Mouse (Mus musculus): ENCODE data around the gene Apba1. TPM values are rescaled to one million over a fixed set of nuclear protein-coding genes. Genes with fewer than 3 reads are reported as not detected.

Gene Apba1
- total RNA-seq, 1 experiment = 0.22 TPM

- no peaks in the 10 kb centered on the region for H3K9me3 ChIP-seq (ENCODE audit: control insufficient read depth, insufficient read depth, low read depth, low read length)
- no peak overlapping the region for H3K27ac ChIP-seq (ENCODE audit: insufficient read depth, low read depth, low read length, poor library complexity, severe bottlenecking)
- no peak overlapping the region for H3K9ac ChIP-seq (ENCODE audit: insufficient read depth, low read depth, low read length, poor library complexity, severe bottlenecking)
- peaks cover 0 to 5% of the 10 kb centered on the region in 2 experiments; a peak in 1 of 4 replicates for H3K4me1 ChIP-seq (ENCODE audit: control insufficient read depth in 2 of 2, insufficient read depth in 2 of 2, low read length in 2 of 2, poor library complexity in 1 of 2)
- DNase-seq (ENCODE audit: low read depth, low spot score) = no peak
- in situ Hi-C loops (cut with MboI; ENCODE audit: low sequenced_read_pairs in 2 of 2, unreplicated experiment in 2 of 2) = loop anchor here (25.0 kb wide), 1 partner anchor 377 kb away; no protein-coding TSS in a partner anchor
- no peak overlapping the region for H3K4me3 ChIP-seq (ENCODE audit: insufficient read depth in 1 of 2, low read depth in 1 of 2, low read length in 2 of 2, poor library complexity in 1 of 2, severe bottlenecking in 1 of 2)
- TF ChIP-seq CHD2 (IDR thresholded peaks at IDR 0.05; ENCODE audit: low read depth, low read length) (no peak), MAFK (IDR thresholded peaks at IDR 0.05; ENCODE audit: insufficient read depth, low read depth, low read length) (no peak), ZC3H11A (IDR thresholded peaks at IDR 0.05; ENCODE audit: borderline replicate concordance, low read depth, low read length) (no peak), HCFC1 (IDR thresholded peaks at IDR 0.05; ENCODE audit: borderline replicate concordance, insufficient read depth, low read length) (no peak), ZNF384 (IDR thresholded peaks at IDR 0.05; ENCODE audit: low read depth, low read length) (no peak)
- no peaks in the 10 kb centered on the region for H3K36me3 ChIP-seq (ENCODE audit: control insufficient read depth, insufficient read depth, low read length, poor library complexity, severe bottlenecking)
Measured at GRCm38 (mm10) chr19:23964401-23964910, 205.8 kb downstream of the Apba1 start.

DNA sequence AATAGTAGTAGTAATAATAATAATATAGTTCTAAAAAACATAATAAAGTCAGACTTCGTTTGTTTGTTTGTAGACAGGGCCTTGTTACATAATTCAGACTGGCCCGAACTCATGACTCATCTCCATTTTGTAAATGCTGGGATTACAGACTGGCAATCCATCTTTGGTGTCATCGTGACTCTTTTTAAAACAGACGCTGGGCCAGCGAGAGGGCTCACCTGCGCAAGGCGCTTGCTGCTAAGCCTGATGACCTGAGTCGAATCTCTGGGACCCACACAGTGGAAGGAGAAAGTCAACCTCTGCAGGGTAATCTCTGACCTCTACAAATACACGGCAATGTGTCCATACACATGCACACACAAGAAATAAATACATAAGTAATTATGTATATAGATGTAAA lies 207.7 kb downstream of the Apba1 start:
- no peak overlapping the region for H3K9ac ChIP-seq (ENCODE audit: insufficient read depth, low read depth, low read length, poor library complexity, severe bottlenecking)
- no peaks in the 10 kb centered on the region for H3K36me3 ChIP-seq (ENCODE audit: control insufficient read depth, insufficient read depth, low read length, poor library complexity, severe bottlenecking)
- DNase-seq (ENCODE audit: low read depth, low spot score) = no peak
- H3K4me1 ChIP-seq (ENCODE audit: control insufficient read depth in 2 of 2, insufficient read depth in 2 of 2, low read length in 2 of 2, poor library complexity in 1 of 2) = peaks cover 0 to 5% of the 10 kb centered on the region in 2 experiments; a peak in 1 of 4 replicates
- TF ChIP-seq ZC3H11A (IDR thresholded peaks at IDR 0.05; ENCODE audit: borderline replicate concordance, low read depth, low read length) (no peak), HCFC1 (IDR thresholded peaks at IDR 0.05; ENCODE audit: borderline replicate concordance, insufficient read depth, low read length) (no peak), CHD2 (IDR thresholded peaks at IDR 0.05; ENCODE audit: low read depth, low read length) (no peak), ZNF384 (IDR thresholded peaks at IDR 0.05; ENCODE audit: low read depth, low read length) (no peak), MAFK (IDR thresholded peaks at IDR 0.05; ENCODE audit: insufficient read depth, low read depth, low read length) (no peak)
- no peak overlapping the region for H3K4me3 ChIP-seq (ENCODE audit: insufficient read depth in 1 of 2, low read depth in 1 of 2, low read length in 2 of 2, poor library complexity in 1 of 2, severe bottlenecking in 1 of 2)
- in situ Hi-C loops (cut with MboI; ENCODE audit: low sequenced_read_pairs in 2 of 2, unreplicated experiment in 2 of 2) = loop anchor here (25.0 kb wide), 1 partner anchor 379 kb away; no protein-coding TSS in a partner anchor
- no peak overlapping the region for H3K27ac ChIP-seq (ENCODE audit: insufficient read depth, low read depth, low read length, poor library complexity, severe bottlenecking)
- H3K9me3 ChIP-seq (ENCODE audit: control insufficient read depth, insufficient read depth, low read depth, low read length) = no peaks in the 10 kb centered on the region

DNA sequence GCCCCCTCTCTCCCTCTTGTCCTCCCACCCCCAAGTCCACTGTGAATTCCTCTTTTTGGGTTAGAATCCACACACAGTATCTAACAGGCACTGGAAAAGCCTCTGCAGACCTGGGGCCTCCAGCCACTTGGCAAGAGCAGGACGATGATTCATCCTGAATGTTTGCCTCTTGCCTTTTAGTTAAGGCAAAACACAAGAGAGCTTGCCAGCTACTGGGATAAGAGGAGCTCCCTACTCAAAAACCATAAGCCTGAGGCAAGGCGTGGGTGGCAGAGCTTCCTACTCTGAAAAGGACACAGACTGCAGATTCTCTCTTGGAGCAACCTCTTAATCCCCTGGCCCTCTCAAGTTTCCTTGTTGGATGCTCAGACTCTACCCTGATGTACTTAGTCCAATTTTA lies 208.5 kb downstream of the Apba1 start:
- no peak for DNase-seq (ENCODE audit: low read depth, low spot score)
- no peak overlapping the region for H3K27ac ChIP-seq (ENCODE audit: insufficient read depth, low read depth, low read length, poor library complexity, severe bottlenecking)
- no peak overlapping the region for H3K9ac ChIP-seq (ENCODE audit: insufficient read depth, low read depth, low read length, poor library complexity, severe bottlenecking)
- in situ Hi-C loops (cut with MboI; ENCODE audit: low sequenced_read_pairs in 2 of 2, unreplicated experiment in 2 of 2) = loop anchor here (25.0 kb wide), 1 partner anchor 380 kb away; no protein-coding TSS in a partner anchor
- no peaks in the 10 kb centered on the region for H3K9me3 ChIP-seq (ENCODE audit: control insufficient read depth, insufficient read depth, low read depth, low read length)
- H3K36me3 ChIP-seq (ENCODE audit: control insufficient read depth, insufficient read depth, low read length, poor library complexity, severe bottlenecking) = no peaks in the 10 kb centered on the region
- no peak for TF ChIP-seq HCFC1 (IDR thresholded peaks at IDR 0.05; ENCODE audit: borderline replicate concordance, insufficient read depth, low read length)
- TF ChIP-seq ZNF384 (IDR thresholded peaks at IDR 0.05; ENCODE audit: low read depth, low read length) = no peak
- no peak for TF ChIP-seq ZC3H11A (IDR thresholded peaks at IDR 0.05; ENCODE audit: borderline replicate concordance, low read depth, low read length)
- TF ChIP-seq CHD2 (IDR thresholded peaks at IDR 0.05; ENCODE audit: low read depth, low read length) = no peak
- TF ChIP-seq MAFK (IDR thresholded peaks at IDR 0.05; ENCODE audit: insufficient read depth, low read depth, low read length) = no peak
- H3K4me3 ChIP-seq (ENCODE audit: insufficient read depth in 1 of 2, low read depth in 1 of 2, low read length in 2 of 2, poor library complexity in 1 of 2, severe bottlenecking in 1 of 2) = no peak overlapping the region
- H3K4me1 ChIP-seq (ENCODE audit: control insufficient read depth in 2 of 2, insufficient read depth in 2 of 2, low read length in 2 of 2, poor library complexity in 1 of 2) = peaks cover 0 to under 1% of the 10 kb centered on the region in 2 experiments; a peak in 1 of 4 replicates

- Histone ChIP-seq H3K4me3 (ENCODE audit: insufficient read depth in 1 of 2, low read depth in 1 of 2, low read length in 2 of 2, poor library complexity in 1 of 2, severe bottlenecking in 1 of 2) (no peak overlapping the region), H3K4me1 (ENCODE audit: control insufficient read depth in 2 of 2, insufficient read depth in 2 of 2, low read length in 2 of 2, poor library complexity in 1 of 2) (peaks cover 0 to 2% of the 10 kb centered on the region in 2 experiments; a peak in 1 of 4 replicates), H3K36me3 (ENCODE audit: control insufficient read depth, insufficient read depth, low read length, poor library complexity, severe bottlenecking) (no peaks in the 10 kb centered on the region), H3K9ac (ENCODE audit: insufficient read depth, low read depth, low read length, poor library complexity, severe bottlenecking) (no peak overlapping the region), H3K9me3 (ENCODE audit: control insufficient read depth, insufficient read depth, low read depth, low read length) (no peaks in the 10 kb centered on the region), H3K27ac (ENCODE audit: insufficient read depth, low read depth, low read length, poor library complexity, severe bottlenecking) (no peak overlapping the region)
- in situ Hi-C loops (cut with MboI; ENCODE audit: low sequenced_read_pairs in 2 of 2, unreplicated experiment in 2 of 2) = loop anchor here (25.0 kb wide), 1 partner anchor 381 kb away; no protein-coding TSS in a partner anchor
- no peak for DNase-seq (ENCODE audit: low read depth, low spot score)
- no peak for TF ChIP-seq ZNF384 (IDR thresholded peaks at IDR 0.05; ENCODE audit: low read depth, low read length)
- no peak for TF ChIP-seq CHD2 (IDR thresholded peaks at IDR 0.05; ENCODE audit: low read depth, low read length)
- no peak for TF ChIP-seq MAFK (IDR thresholded peaks at IDR 0.05; ENCODE audit: insufficient read depth, low read depth, low read length)
- TF ChIP-seq HCFC1 (IDR thresholded peaks at IDR 0.05; ENCODE audit: borderline replicate concordance, insufficient read depth, low read length) = no peak
- no peak for TF ChIP-seq ZC3H11A (IDR thresholded peaks at IDR 0.05; ENCODE audit: borderline replicate concordance, low read depth, low read length)
Measured at GRCm38 (mm10) chr19:23968125-23968861, 209.6 kb downstream of the Apba1 start.

Measured in ES-E14 (cell line).